Mouse (Mus musculus) spleen, adult 2 months (tissue): Measurements from ENCODE around the gene Utp20.

Experiments used
- CTCF ChIP-seq: fragments of 200-500 bp; IDR thresholded peaks from 2 replicates; pipeline ENCODE4 v1.5.1; 2011; ENCODE audit warnings: mild to moderate bottlenecking, inconsistent platforms; ENCODE audit not compliant: insufficient read depth, insufficient read length, insufficient replicate concordance; ENCODE audit errors: extremely low read depth
- POLR2A ChIP-seq: fragments of 200-500 bp; IDR thresholded peaks from 2 replicates; pipeline ENCODE4 v1.6.1; 2011; ENCODE audit warnings: low read depth, low read length, inconsistent platforms

- TF ChIP-seq POLR2A = no peak
- no peak for TF ChIP-seq CTCF
These were observed 125.7 kb downstream of the Utp20 start for GRCm38 (mm10) chr10:88700938-88701337.
